Mouse (Mus musculus) liver, embryonic 14 days (tissue): ENCODE measurements around the gene Samd4. TPM values are rescaled to one million over a fixed set of nuclear protein-coding genes. Genes with fewer than 3 reads are reported as not detected.

Experiments
- polyA plus RNA-seq: library from polyadenylated mRNA; depleted of rRNA; stranded (reverse); fragments of >200 nt; gene quantifications from 2 replicates; pipeline ENCODE4 v1.2.3, GENCODE M21; 2012; rRNA removed

The Samd4 gene
- polyA plus RNA-seq, result 0.48 TPM in 2 replicates

DNA sequence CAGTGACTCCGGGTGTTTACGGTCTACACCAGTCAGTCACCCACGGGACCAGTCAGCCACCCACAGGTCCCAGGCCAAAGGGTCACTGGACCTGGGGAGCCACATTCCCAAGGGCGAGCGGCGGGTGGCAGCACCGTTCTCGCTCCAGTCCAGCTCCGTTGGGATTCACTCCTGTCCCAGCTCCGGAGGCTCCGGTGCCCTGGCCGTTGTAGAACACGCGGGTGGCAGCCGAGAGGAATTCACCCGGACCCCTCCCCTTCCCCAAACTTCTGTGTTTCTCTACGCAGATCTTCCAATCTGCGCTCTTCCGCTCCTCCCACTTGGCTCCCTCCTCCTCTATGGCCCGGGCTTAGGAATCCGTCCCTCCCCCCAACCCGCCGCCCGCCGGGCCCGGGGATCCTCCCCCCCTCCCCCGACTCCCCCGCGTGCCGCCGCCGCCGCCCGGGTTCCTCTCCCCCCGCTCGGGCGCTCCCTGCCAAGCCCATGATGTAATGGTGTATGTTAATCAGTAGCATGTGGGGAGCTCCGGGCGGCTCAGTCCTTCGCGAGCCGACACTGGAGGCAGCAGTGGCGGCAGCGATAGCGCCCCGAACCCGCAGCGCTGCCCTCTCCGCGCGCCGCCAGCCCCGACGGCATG lies at the start of gene Samd4:
Gene Samd4 (plus strand): TSS at position 424 of the 637 bp plus-strand sequence.

Other genes starting within 250 kb of the Samd4 start
- 41.5 and 48.8 TPM in 2 replicates for gene Cdkn3, start 122.3 kb upstream of the Samd4 start, polyA plus RNA-seq
- 31.1 and 38.3 TPM in 2 replicates for gene Cnih1, start 94.4 kb upstream of the Samd4 start, polyA plus RNA-seq
- 13.5 and 17.6 TPM in 2 replicates for gene Gmfb, start 60.6 kb upstream of the Samd4 start, polyA plus RNA-seq
- 9.4 and 11.0 TPM in 2 replicates for gene Cgrrf1, start 50.7 kb upstream of the Samd4 start, polyA plus RNA-seq